Mouse (Mus musculus): ENCODE data around the gene Olfml2b.

Gene Olfml2b

DNA sequence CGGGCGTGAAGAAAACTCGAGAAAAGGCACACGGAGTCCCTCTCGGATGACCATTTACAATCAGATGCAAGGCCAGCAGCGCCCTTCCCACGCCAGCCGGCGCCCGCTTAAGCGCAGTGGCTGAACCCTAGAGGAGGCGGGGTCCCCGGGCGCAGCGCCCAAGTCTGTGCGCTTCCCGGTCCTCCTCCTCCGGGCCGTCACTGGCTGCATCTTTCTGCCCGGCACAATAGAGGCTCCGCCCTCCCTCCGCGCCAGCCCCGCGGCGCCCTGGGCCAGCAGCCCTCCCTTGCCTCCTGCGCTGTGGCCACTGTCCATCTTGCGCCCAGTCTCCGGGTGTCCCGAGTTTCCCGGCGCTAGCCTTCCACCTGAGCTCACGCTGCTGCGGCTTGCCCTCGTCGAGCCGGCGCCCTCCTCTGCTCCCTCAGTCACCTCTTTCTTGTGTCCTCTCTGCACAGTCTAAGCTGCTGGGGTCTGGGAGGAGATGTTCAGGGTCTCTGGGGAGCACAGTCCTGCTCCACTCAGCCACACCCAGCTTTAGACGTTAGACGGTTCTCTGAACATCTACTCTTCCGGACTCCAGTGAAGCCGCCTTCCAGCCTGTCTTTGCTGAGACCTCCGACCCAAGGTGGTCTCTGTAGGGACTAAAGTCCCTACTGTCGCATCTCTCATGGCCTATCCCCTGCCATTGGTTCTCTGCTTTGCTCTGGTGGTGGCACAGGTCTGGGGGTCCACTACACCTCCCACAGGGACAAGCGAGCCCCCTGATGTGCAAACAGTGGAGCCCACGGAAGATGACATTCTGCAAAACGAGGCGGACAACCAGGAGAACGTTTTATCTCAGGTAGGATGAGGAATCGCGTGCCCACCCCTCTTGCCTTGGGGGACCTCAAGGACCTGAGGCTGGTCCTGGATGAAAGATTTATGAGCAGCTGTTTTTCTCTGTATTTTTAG is at the start of gene Olfml2b:
Gene Olfml2b (plus strand): TSS at position 278 of the 951 bp plus-strand sequence.
- ATAC-seq (ENCODE audit: insufficient number of reproducible peaks, low FRiP score, low TSS enrichment) = peak; percentile 85

- ATAC-seq (ENCODE audit: insufficient number of reproducible peaks, low FRiP score, low TSS enrichment) = no peak
Observed at GRCm38 (mm10) chr1:170594575-170594974, 49.8 kb upstream of the Olfml2b start.

GRCm38 (mm10) chr1:170605228-170606001 is 38.9 kb upstream of the Olfml2b start:
- no peak for ATAC-seq (ENCODE audit: insufficient number of reproducible peaks, low FRiP score, low TSS enrichment)

- ATAC-seq (ENCODE audit: insufficient number of reproducible peaks, low FRiP score, low TSS enrichment) = no peak
Observed at GRCm38 (mm10) chr1:170607231-170607917, 37.0 kb upstream of the Olfml2b start.

- no peak for ATAC-seq (ENCODE audit: insufficient number of reproducible peaks, low FRiP score, low TSS enrichment)
Observed at GRCm38 (mm10) chr1:170608461-170609071, 35.8 kb upstream of the Olfml2b start.

GRCm38 (mm10) chr1:170609872-170610271 is 34.5 kb upstream of the Olfml2b start:
- ATAC-seq (ENCODE audit: insufficient number of reproducible peaks, low FRiP score, low TSS enrichment) = no peak

DNA sequence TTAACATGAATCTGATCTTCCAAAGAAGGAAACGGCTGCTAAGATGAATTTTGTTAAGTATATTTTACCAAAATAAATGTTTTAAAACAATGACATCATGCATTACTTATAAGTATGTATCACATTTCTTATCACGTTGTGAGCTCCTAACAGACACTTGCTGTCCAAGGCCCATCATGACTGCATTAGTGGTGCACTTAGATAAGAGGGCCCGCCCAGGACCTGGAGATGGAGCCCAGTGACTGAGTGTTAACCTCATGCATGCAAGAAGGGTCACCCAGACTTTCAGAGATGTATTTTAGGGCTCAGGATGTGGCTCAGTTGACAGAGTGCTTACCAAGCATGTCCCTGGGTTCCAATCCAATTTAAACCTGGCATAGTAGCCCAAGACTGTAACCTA is 34.0 kb upstream of the Olfml2b start:
- no peak for ATAC-seq (ENCODE audit: insufficient number of reproducible peaks, low FRiP score, low TSS enrichment)

GRCm38 (mm10) chr1:170610695-170611094 is 33.6 kb upstream of the Olfml2b start:
- no peak for ATAC-seq (ENCODE audit: insufficient number of reproducible peaks, low FRiP score, low TSS enrichment)

- ATAC-seq (ENCODE audit: insufficient number of reproducible peaks, low FRiP score, low TSS enrichment) = no peak
Observed at GRCm38 (mm10) chr1:170611631-170612030, 32.7 kb upstream of the Olfml2b start.

DNA sequence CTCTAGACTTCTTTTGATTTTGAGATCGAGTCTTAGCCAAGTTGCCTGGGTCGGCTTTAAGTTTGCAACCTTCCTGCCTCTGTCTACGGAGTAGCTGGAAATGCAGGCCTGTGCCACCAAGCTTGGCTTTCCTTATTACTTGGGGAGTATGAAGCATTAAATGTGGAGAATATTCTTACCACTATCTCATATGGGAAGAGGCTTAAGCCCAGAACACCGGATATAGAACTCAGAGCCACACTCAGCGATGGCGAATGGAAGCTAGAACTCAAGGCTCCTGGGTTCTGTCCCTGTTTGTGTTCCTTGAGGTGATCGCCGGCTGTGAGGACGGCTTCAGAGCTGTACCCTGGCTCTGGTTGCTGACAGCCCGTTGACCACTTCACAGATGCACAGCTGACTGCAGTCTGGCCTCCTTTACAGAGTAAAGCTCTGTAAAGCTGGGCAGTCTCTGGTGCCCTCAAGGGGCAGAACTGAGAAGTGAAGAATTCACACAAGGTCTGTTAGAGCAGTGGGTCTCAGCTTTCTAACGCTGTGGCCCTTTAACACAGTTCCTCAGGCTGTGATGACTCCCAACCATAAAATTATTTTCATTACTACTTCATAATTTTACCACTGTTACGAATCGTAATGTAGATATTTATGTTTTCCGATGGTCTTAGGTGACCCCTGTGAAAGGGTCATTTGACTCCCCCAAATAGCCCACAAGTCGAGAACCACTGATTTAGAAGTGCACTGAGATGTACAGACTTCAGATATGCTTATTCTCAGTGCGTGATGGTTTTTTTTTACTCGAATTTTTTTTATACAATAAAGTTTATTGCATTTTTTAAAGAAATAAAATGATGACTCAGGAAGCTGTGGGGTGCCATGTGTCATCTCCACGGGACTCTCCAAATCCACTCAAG is 31.1 kb upstream of the Olfml2b start:
- peak; percentile 95 for ATAC-seq (ENCODE audit: insufficient number of reproducible peaks, low FRiP score, low TSS enrichment)

GRCm38 (mm10) chr1:170619686-170620374 is 24.5 kb upstream of the Olfml2b start:
- no peak for ATAC-seq (ENCODE audit: insufficient number of reproducible peaks, low FRiP score, low TSS enrichment)

GRCm38 (mm10) chr1:170622934-170623333 is 21.4 kb upstream of the Olfml2b start:
- ATAC-seq (ENCODE audit: insufficient number of reproducible peaks, low FRiP score, low TSS enrichment) = no peak

GRCm38 (mm10) chr1:170623432-170623831 is 20.9 kb upstream of the Olfml2b start:
- no peak for ATAC-seq (ENCODE audit: insufficient number of reproducible peaks, low FRiP score, low TSS enrichment)

- ATAC-seq (ENCODE audit: insufficient number of reproducible peaks, low FRiP score, low TSS enrichment) = no peak
Observed at GRCm38 (mm10) chr1:170630489-170630888, 13.8 kb upstream of the Olfml2b start.

DNA sequence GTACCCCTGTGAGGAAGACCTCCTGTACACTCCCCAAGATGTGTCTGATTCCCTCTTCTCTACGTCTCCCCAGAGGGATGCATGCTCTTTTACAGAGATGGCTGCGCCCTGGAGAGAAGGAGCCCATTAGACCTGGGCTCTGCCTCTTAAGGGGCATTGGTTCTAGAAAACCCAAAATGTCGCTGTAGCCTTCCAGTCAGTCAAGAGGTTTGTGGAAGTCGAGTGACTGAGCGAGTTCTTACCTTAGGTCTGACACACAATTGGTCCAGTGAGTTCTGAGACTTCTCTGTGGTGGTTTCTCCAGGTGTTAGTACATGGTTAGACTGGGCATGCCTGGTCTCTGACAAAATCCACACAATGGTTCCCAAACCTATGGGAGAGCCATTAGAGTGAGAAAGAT is 12.8 kb upstream of the Olfml2b start:
- peak; percentile 43; the same call in 1 of the 2 replicates for ATAC-seq (ENCODE audit: insufficient number of reproducible peaks, low FRiP score, low TSS enrichment)

GRCm38 (mm10) chr1:170632385-170632784 is 11.9 kb upstream of the Olfml2b start:
- peak; percentile 94 for ATAC-seq (ENCODE audit: insufficient number of reproducible peaks, low FRiP score, low TSS enrichment)

DNA sequence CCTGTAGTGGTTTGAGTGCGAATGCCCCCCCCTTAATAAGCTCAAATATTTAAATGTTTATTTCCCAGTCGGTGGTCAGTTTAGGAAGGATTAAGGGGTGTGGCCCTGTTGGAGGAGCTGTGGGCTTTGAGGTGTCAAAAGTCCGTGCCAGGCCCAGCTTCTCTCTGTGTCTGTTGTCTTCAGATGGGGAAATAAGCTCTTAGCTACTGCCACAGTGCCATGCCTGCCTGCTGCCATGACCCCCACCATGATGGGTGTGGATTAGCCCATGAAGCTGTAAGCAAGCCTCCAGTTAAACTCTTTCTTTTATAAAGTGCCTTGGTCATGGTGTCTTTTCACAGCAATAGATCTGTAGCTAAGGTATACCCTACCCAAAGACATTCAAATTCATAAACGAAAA is 11.5 kb upstream of the Olfml2b start:
- no peak for ATAC-seq (ENCODE audit: insufficient number of reproducible peaks, low FRiP score, low TSS enrichment)

GRCm38 (mm10) chr1:170638941-170639340 is 5.4 kb upstream of the Olfml2b start:
- no peak for ATAC-seq (ENCODE audit: insufficient number of reproducible peaks, low FRiP score, low TSS enrichment)
